Mouse (Mus musculus) erythroid progenitor cell, adult 5-6 weeks (primary cell): ENCODE results near the gene 1700020L24Rik. TPM values are rescaled to one million over a fixed set of nuclear protein-coding genes. Genes with fewer than 3 reads are reported as not detected.

Source experiments
- ATAC-seq: replicated peaks from 2 replicates; pipeline ENCODE4 v1.8.0; 2016; ENCODE audit warnings: moderate number of reproducible peaks, mild to moderate bottlenecking, moderate TSS enrichment, inconsistent platforms; ENCODE audit not compliant: poor library complexity, low FRiP score, severe bottlenecking
- total RNA-seq, 2 experiments: library from RNA; stranded (forward) in 1 of 2; stranded (reverse) in 1 of 2; fragments of 150-400 nt in 1 of 2; fragments of 186-747, 209-891 nt in 1 of 2; gene quantifications; 2 replicates each; pipeline versions ENCODE4 v1.2.3 to v1.2.4; 2015 to 2017; ENCODE audit warnings: low replicate concordance in 2 of 2

The 1700020L24Rik gene
- total RNA-seq, 2 experiments from 2014 or later: 4.7 TPM; not detected in 1

- peak; percentile 87 for ATAC-seq
These were observed 2.9 kb downstream of the 1700020L24Rik start for GRCm38 (mm10) chr11:83440081-83441064.

DNA sequence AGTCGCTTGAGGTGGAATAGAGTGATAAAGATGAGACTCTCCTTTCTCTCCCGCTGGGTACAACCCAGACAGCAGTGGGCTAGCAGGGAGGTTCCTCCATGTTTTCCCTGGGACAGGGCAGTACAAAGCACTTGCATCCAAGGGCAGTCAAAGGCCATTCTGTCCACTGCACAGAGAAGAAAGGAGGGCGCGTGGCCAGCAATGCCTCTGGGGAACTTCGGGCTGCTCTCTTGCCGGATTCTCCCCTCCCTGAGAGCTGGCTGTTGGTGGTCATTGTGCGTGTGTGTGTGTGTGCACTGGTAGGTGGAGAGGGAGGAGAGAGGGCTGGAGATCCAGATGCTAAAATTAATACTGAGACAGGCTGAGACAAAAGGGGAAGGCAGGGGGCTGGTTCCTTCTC lies 3.8 kb downstream of the 1700020L24Rik start:
- no peak for ATAC-seq

DNA sequence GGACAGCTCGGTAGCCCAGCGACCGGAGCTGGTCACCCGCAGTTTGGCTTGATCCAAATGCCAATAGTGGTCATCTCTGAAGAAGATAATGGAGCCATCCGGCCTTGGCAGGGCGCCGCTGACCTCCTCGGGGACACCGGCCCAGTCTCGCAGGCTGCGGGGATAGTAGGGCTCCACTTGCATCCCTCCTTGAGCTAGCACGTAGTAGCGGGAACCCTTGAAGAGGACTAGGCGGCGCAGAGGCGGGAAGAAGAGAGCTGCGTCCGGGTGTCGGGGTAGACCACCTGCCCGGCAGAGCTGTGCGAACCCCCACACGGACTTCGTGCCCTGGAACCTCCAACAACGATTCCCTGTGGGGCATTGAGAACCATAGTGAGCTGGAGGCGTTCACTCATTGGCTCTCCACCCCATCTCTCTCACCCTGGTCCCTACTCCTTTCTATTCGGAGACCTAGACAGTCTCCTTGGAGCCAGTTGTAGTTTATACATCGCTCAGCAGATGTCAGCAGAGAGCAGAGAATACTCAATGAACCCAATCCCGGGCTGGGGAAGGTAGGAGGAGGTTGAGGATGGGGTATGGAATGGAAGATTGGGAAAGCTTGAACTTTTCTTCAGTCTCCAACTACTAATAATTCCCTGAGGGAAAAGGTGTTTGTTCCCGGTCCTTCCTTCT lies 5.3 kb downstream of the 1700020L24Rik start:
- ATAC-seq: 0 out of 2 replicates have a peak, but pooled peaks have one; percentile 41

DNA sequence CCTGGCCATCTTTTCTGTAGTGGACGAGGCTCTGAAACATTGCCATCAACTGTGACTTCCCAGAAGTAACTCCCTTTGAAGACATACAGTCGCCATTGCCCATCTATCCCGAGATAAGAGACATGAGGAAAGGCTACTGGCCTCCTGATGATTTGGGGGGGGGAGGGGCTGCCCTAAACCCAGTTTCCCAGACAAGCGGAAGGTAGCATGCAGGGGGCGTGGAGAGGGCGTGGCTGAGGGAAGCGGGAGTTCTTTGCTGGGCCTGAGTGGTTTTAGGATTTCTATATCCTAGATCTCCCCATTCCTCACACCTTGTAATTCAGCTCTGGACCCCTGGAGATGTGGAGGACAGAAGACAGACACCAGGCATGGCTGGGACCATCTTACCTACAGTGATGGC lies 6.3 kb downstream of the 1700020L24Rik start:
- ATAC-seq: no peak

- no peak for ATAC-seq
These were observed 7.5 kb downstream of the 1700020L24Rik start for GRCm38 (mm10) chr11:83445001-83445400.

DNA sequence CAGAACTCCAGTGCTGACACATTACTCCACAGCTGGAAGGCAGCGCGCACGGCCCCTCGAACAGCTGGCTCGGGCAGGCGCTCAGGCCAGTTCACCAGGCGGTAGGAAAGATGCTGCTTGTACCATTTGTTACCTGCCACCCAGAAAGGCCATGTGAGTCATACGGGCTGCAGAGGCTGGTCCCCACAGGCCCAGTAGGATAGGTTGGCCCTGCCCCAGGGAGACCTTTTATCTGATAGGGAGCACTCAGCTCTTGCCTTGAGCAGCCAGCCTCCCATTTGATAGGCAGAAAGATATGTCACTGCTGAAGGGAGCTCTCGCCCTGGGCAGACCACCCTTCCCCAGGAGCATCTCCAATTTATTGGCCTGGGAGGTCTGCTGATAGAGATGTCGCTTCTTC lies 10.1 kb downstream of the 1700020L24Rik start:
- ATAC-seq: no peak

DNA sequence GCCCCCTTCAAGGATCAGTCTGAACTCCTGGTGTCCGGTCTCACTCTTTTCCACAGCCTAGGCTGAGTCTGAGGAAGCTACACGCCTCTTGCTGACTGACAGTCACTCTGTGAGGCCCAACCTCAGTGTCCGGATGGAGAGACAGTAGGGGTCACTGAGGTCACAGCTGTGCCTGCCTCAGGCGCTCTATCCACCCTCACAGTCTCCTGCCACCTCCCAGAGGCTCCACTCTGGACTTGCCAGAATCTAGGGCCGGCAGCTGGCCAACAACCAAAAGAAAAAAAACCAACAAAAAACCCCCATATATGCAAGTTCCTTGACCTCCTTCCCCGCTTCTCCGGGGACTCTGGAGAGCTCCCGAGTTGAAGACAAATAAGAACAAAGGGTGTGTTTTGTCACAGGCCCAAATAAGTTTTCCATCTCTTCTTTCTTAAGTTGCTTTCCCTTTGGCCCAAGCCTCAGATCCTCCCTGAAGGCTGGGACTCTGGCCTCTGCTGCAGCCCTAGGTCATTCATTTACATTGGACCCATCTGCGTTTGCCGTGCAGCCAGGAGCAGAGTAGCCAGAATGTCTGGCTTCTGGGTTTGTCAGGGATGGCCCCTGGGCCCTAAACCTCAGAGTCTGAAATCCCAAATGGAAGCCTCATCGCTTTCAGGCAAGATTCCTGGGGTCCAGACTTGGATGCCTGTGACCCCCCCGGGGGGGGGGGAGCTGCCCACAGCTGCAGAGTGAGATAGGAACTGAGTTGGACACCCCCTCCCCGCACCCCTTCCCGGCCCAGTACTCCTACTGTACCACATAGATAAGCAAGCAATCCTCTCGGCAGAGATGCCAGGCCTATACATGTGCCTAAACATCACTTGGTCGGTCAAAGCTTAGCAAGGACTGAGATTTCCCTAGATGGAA lies 10.8 kb downstream of the 1700020L24Rik start:
- ATAC-seq: no peak

- no peak for ATAC-seq
These were observed 11.4 kb downstream of the 1700020L24Rik start for GRCm38 (mm10) chr11:83448927-83449236.

- ATAC-seq: no peak
These were observed 11.8 kb downstream of the 1700020L24Rik start for GRCm38 (mm10) chr11:83449298-83449697.

- no peak for ATAC-seq
These were observed 13.1 kb downstream of the 1700020L24Rik start for GRCm38 (mm10) chr11:83450550-83450949.

DNA sequence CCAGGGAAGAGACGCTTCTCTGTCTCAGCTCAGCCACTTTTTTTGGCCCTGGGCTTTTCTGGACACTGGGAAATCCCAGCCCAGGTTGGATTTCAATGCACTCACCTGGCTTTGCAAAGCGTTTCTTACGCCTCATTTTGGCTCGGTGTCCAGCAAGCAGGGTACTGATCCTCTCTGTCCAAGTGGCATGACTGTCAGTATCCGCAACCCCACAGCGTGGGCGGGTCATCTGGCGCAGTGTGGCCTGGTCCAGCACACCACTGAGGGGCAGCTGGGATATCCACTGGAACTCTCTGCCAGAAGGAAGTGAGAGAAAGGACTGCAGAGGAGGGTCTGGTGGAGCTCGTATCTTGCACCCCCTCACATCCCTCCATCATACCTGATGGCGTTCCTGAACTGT lies 13.8 kb downstream of the 1700020L24Rik start:
- no peak for ATAC-seq

DNA sequence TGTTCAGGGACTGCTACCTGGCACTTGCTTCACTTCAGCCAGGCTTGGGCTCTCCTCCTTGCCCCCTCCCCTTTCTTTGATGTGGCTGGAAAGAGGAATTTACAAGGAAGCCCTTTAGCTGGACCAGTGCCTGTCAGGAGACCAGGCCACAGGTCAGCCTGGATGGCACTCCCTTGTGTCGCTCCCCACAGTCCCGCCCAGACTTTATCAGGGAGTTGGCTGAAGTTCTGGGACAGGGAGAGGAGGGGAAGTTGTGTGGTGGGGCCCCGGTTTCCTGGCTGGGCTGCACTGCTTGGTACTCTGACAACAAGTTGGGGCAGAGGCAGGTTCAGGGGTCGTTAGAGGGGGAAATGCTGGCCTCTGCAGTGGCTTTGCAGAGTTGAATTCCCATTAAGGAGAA lies 17.1 kb downstream of the 1700020L24Rik start:
- ATAC-seq: no peak

GRCm38 (mm10) chr11:83455608-83456007 lies 18.1 kb downstream of the 1700020L24Rik start:
- ATAC-seq: no peak

DNA sequence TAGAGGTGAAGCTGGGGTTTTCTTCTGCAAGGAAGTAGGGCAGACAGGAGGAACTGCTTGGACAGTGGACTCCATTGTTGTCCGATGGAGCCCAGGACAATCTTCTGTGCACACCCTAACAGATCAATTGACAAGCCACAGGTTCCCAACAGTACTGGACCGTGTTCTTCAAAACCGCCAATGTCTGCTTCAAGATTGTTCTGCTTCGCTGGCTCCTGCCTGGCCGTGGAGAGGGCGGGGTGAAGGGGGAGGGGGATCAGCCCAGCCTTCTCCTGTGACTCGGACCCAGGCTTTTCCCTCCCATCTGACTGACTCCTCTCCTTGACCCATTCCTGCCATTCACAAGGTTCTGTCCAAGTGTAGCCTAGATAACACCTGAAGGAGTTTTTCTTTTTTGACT lies 19.8 kb downstream of the 1700020L24Rik start:
- no peak for ATAC-seq

DNA sequence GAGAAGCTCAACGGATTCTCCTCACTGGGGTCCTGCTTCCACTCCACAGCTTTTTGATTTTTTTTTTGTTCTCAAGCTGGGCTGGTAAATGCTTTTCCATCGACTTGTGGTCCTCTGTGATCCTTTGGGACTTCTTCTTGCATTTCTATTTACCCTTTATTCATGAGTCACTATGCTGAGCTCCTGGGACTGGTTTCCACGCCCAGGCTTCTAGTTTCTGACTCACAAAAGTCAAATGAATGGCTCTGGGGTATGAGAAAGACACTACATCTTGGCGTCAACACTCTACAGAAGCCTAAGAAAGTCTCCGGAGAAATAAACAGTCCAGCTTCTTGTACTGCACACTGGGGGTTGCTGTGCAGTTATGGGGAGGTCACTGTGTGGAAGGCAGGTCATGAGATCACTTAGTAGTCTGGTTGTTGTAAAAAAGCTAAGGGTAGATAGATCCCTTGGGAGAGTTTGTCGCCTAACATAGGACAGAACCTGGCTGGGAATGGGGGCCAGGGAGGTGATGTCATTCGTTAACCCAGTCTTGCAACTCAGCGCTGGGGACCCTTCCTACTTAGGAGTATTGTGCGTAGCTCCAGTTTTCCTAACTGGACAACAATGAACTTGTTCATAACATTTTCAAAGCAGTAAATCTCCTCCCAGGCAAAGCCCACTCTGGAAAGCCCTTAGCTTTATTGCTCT lies 20.6 kb downstream of the 1700020L24Rik start:
- ATAC-seq: no peak

GRCm38 (mm10) chr11:83461462-83462027 lies 24.1 kb downstream of the 1700020L24Rik start:
- no peak for ATAC-seq

- no peak for ATAC-seq
These were observed 25.3 kb downstream of the 1700020L24Rik start, which contains the start of gene Mmp28 for GRCm38 (mm10) chr11:83462711-83463244. Gene Mmp28 (minus strand): TSS chr11:83463071.

DNA sequence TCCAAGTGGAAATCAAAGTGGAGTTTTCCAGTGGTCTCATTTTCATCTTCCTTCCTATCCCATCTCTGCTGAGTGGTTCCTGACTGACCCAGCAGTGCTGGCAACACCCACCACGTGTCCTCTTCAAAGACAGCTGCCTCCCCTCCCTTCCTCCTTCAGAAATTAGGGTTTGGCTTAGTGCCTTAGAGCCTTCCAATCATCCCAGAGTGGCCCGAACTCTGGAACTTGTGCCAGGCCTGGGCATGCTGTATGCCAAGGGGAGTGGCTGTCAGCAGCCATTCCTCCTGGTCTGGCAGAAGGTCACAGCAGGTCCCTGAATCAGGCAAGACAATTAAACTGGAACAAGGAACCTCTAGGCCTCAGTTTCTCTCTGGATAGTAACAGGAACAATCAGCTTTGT lies 28.5 kb downstream of the 1700020L24Rik start:
- no peak for ATAC-seq

GRCm38 (mm10) chr11:83467120-83467652 lies 29.7 kb downstream of the 1700020L24Rik start:
- ATAC-seq: no peak
